Mouse (Mus musculus) liver, embryonic 14.5 days (tissue): ENCODE data around the gene Ccdc54. TPM values are rescaled to one million over a fixed set of nuclear protein-coding genes. Genes with fewer than 3 reads are reported as not detected.

Source experiments
- ATAC-seq: fragments of 200-750 bp; cut with Nextera tagmentation; 2 replicates; pipeline ENCODE4 v1.8.0; 2017; ENCODE audit warnings: moderate number of reproducible peaks, mild to moderate bottlenecking, moderate library complexity; ENCODE audit not compliant: insufficient read depth
- DNase-seq, 3 experiments: peaks; one replicate each; pipeline ENCODE4 v3.0.0-alpha.2; 2012 to 2013; ENCODE audit warnings: low read depth in 3 of 3, low spot score in 3 of 3
- H3K27ac ChIP-seq: fragments of 300-500 bp; sonication (generic); 2 replicates; pipeline ENCODE4 v1.5.1; 2014; ENCODE audit warnings: moderate library complexity, mild to moderate bottlenecking, control low read depth, inconsistent platforms
- H3K27me3 ChIP-seq: fragments of 300-500 bp; sonication (generic); 2 replicates; pipeline ENCODE4 v1.6.1; 2014; ENCODE audit warnings: mild to moderate bottlenecking, low read length, moderate library complexity; ENCODE audit not compliant: control insufficient read depth, insufficient read depth
- H3K36me3 ChIP-seq: fragments of 300-500 bp; sonication (generic); replicated peaks from 2 replicates; pipeline ENCODE4 v1.6.1; 2014; ENCODE audit warnings: low read depth; ENCODE audit not compliant: control insufficient read depth, insufficient read depth
- H3K4me1 ChIP-seq, 2 experiments: fragments of 200-500 bp in 1 of 2; fragments of 300-500 bp in 1 of 2; sonication (generic) in 1 of 2; replicated peaks; 2 replicates each; pipeline ENCODE4 v1.6.1; 2012 to 2014; ENCODE audit warnings: antibody characterized with exemption in 1 of 2, inconsistent platforms in 1 of 2, low read length in 1 of 2; ENCODE audit not compliant: control insufficient read depth in 2 of 2, insufficient read depth in 2 of 2
- H3K4me2 ChIP-seq: fragments of 300-500 bp; sonication (generic); 2 replicates; pipeline ENCODE4 v1.6.1; 2014; ENCODE audit warnings: low read depth, mild to moderate bottlenecking, control low read depth, moderate library complexity
- H3K4me3 ChIP-seq, 2 experiments: fragments of 200-500 bp in 1 of 2; fragments of 300-500 bp in 1 of 2; sonication (generic) in 1 of 2; 2 replicates each; pipeline ENCODE4 v1.5.1; 2012 to 2014; ENCODE audit warnings: low read depth in 2 of 2, low read length in 2 of 2, mild to moderate bottlenecking in 2 of 2, control low read depth in 1 of 2, inconsistent platforms in 1 of 2, moderate library complexity in 1 of 2; ENCODE audit not compliant: insufficient read depth in 1 of 2
- H3K9ac ChIP-seq: fragments of 300-500 bp; sonication (generic); replicated peaks from 2 replicates; pipeline ENCODE4 v1.6.1; 2014; ENCODE audit warnings: mild to moderate bottlenecking, control low read depth, moderate library complexity
- H3K9me3 ChIP-seq: fragments of 300-500 bp; sonication (generic); 2 replicates; pipeline ENCODE4 v1.6.1; 2016; ENCODE audit warnings: low read length, mixed read lengths; ENCODE audit not compliant: control insufficient read depth
- CTCF ChIP-seq: IDR thresholded peaks from 2 replicates; pipeline ENCODE4 v1.5.1; 2016; ENCODE audit warnings: antibody characterized with exemption, low read depth, control low read depth
- EP300 ChIP-seq: IDR thresholded peaks from 2 replicates; pipeline ENCODE4 v1.6.1; 2016; ENCODE audit warnings: antibody characterized with exemption, low read depth
- WGBS: fragments of 180-500 bp; shearing (Covaris S2); extraction: QIAGEN DNeasy Blood & Tissue Kit; methylation state at CpG from one replicate; pipeline ENCODE4 v1.1.7; 2014; ENCODE audit not compliant: insufficient replicate concordance; 5-methylcytosine and 5-hydroxymethylcytosine counted together
- polyA plus RNA-seq, 2 experiments: library from polyadenylated mRNA; depleted of rRNA in 1 of 2; stranded (reverse) in 1 of 2; unstranded in 1 of 2; fragments of >200 nt; fragmentation: Nextera tagmentation in 1 of 2; extraction: Ambion mirVana in 1 of 2; gene quantifications; 2 replicates each; pipeline versions ENCODE4 v1.2.1 to v1.2.3; 2012 to 2014

Gene Ccdc54
- not detected in 2 replicates for polyA plus RNA-seq (2012; rRNA removed)
- not detected in 2 replicates for polyA plus RNA-seq (2014; fragmentation: Nextera tagmentation; extraction: Ambion mirVana)

GRCm38 (mm10) chr16:50591054-50591453 is at the start of gene Ccdc54:
TSS of gene Ccdc54 (minus strand) at chr16:50591154.
- ATAC-seq, result no peak
- Histone ChIP-seq H3K9me3 (no peaks in the 10 kb centered on the region), H3K4me3 (no peak within 1 kb of the TSS), H3K27me3 (no peaks in the 10 kb centered on the region), H3K27ac (no peak within 1 kb of the TSS), H3K9ac (no peak within 1 kb of the TSS), H3K4me1 (no peaks in the 10 kb centered on the region), H3K36me3 (no peaks in the 10 kb centered on the region), H3K4me2 (no peak within 1 kb of the TSS)
- no peak for DNase-seq
- TF ChIP-seq CTCF, result no peak
- no peak for TF ChIP-seq EP300

DNA sequence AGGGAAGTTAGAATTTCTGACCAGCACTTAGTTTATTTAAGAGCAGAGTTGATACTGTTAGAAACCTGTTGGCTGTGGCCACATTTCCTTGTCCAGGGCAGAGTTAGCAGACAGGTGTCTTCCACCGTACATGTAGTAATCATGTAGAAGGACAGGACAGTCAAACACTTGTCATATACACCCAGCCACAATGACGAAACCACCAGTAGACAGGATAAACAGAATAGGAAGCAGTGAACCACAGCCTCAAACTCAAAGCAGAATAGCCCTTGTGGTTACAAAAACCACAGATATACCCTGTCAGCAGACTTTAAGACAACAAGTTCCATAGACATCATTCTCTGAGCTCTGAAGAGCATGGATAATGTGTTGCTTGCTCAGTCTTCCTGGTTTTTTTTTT is 41.6 kb upstream of the Ccdc54 start:
- 15% methylated on average over 2 of the region's 2 CpGs for WGBS
- TF ChIP-seq EP300 (no peak), CTCF (no peak)
- ATAC-seq, result no peak

DNA sequence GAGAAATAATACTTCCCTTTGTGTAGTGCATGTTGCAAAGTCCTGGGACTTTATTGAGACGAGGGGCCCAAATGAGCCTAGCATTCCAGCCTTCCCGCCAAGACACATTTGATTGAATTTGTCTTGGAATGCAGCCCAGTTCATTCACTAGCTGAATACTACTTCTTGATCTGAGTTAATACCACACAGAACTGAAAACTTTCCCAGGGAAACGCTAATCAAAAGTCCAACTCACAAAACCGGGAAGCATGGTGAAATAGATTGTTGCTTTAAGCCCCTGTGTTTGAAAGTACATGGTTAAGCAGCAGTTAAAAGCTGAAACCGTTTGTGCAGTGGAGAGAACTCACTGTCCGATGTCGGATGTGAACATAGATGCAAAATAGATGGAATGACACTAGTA is 24.6 kb upstream of the Ccdc54 start:
- WGBS, result 64% methylated on average over 7 of the region's 7 CpGs
- H3K36me3 ChIP-seq, result no peaks in the 10 kb centered on the region
- no peak for ATAC-seq
- no peaks in the 10 kb centered on the region for H3K4me1 ChIP-seq
- TF ChIP-seq EP300 (no peak), CTCF (no peak)
- no peak overlapping the region for H3K4me2 ChIP-seq
- no peak for DNase-seq
- no peaks in the 10 kb centered on the region for H3K27me3 ChIP-seq
- no peak overlapping the region for H3K4me3 ChIP-seq
- H3K27ac ChIP-seq, result no peak overlapping the region
- no peaks in the 10 kb centered on the region for H3K9me3 ChIP-seq
- no peak overlapping the region for H3K9ac ChIP-seq

More for the DNA sequence above, 41.6 kb upstream of the Ccdc54 start:
- H3K9me3 ChIP-seq, result no peaks in the 10 kb centered on the region
- no peaks in the 10 kb centered on the region; a peak in 1 of 4 replicates for H3K4me1 ChIP-seq
- no peaks in the 10 kb centered on the region for H3K36me3 ChIP-seq
- peak in 1 of 3 experiments; percentile 16 for DNase-seq
- no peak overlapping the region for H3K4me3 ChIP-seq
- H3K9ac ChIP-seq, result no peak overlapping the region
- H3K4me2 ChIP-seq, result no peak overlapping the region
- H3K27ac ChIP-seq, result no peak overlapping the region
- H3K27me3 ChIP-seq, result no peaks in the 10 kb centered on the region

DNA sequence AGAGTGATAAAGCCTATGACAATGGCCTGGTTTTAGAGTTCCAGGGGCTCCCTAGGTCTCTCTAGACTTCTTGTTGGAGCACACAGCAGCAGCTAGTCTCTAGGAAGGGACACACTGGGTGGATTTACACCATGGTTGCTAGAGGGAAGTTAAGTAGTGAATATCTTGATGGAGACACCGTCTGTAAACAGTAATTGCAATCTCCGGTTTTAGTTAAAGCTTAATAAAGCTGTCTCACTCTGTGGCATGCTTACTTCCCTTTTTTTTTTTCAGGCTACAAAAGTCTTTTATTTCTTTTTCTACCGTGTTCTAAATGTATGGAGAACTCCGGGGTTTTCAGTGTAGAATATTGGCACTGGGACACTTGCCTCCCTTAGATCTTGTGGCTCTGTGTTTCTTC is 22.0 kb upstream of the Ccdc54 start:
- Histone ChIP-seq H3K9me3 (no peaks in the 10 kb centered on the region), H3K27me3 (no peaks in the 10 kb centered on the region), H3K4me2 (no peak overlapping the region), H3K36me3 (no peaks in the 10 kb centered on the region), H3K4me3 (no peak overlapping the region), H3K27ac (no peak overlapping the region), H3K4me1 (no peaks in the 10 kb centered on the region), H3K9ac (no peak overlapping the region)
- no peak for DNase-seq
- WGBS, result 21% methylated on average over 4 of the region's 4 CpGs
- no peak for TF ChIP-seq CTCF
- ATAC-seq, result no peak

DNA sequence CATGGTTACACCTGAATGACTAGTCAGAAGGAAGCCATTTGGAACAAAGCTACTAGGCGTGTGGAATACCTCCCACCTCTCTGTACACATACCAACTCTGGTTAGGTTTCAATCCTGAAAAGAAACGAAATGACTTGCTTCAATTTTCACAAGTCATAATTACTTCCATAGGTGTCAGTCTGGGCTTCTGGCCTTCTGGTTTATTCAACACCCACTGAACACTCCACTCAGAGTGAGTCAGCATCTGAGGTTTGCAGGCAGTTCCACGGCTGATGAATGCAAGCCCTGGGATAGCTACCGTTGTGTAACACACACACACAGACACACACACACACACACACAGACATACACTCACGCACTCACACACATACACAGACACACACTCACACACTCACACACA is 19.6 kb upstream of the Ccdc54 start:
- 52% methylated on average over 5 of the region's 5 CpGs for WGBS

More for the DNA sequence above, 19.6 kb upstream of the Ccdc54 start:
- ATAC-seq, result no peak
- Histone ChIP-seq H3K4me1 (no peaks in the 10 kb centered on the region), H3K27me3 (no peaks in the 10 kb centered on the region), H3K4me3 (no peak overlapping the region), H3K27ac (no peak overlapping the region), H3K9me3 (no peaks in the 10 kb centered on the region), H3K9ac (no peak overlapping the region), H3K4me2 (no peak overlapping the region), H3K36me3 (no peaks in the 10 kb centered on the region)
- no peak for TF ChIP-seq EP300
- no peak for TF ChIP-seq CTCF
- DNase-seq, result no peak
